Mouse (Mus musculus) kidney, postnatal 25 days (tissue): ENCODE measurements at regions not wholly inside any gene's neighbourhood (a gene's known extent, or its start where the extent isn't known, plus 50 kb on each side); places are given as distances from the start of the nearest gene placed in this dataset.

Experiments
- DNase-seq, 2 experiments: peaks; one replicate each; pipeline ENCODE4 v3.0.0; 2021; ENCODE audit warnings: mixed read lengths in 2 of 2

- peak; percentile 35 to 56 for DNase-seq
These were observed 63.3 kb downstream of the Tmem18 start for GRCm38 (mm10) chr12:30647511-30647910.

DNA sequence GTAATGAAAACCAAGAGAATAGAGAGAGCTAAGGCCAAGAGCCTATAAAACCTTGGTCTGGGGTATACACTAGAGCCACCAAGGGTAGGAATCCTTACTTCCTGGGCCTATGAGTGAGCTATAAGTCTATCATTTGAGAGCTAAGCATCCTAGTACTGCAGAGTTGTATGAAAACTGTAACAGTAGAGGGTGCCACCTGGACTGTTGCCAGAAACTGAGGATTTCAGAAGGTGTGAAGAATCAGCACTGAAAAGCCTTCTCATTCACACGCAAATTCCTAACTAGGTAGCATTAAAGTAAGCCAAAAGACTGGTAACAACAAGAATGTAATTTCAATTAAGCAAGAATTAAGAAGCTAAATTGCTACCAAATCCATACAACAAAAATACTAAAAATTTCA lies 67.3 kb downstream of the Tmem18 start:
- DNase-seq = no peak

GRCm38 (mm10) chr12:30654347-30655075 lies 70.3 kb downstream of the Tmem18 start:
- no peak for DNase-seq

GRCm38 (mm10) chr12:30655076-30655421 lies 70.8 kb downstream of the Tmem18 start:
- DNase-seq = no peak

- DNase-seq = no peak
These were observed 94.6 kb downstream of the Tmem18 start for GRCm38 (mm10) chr12:30678826-30679225.

DNA sequence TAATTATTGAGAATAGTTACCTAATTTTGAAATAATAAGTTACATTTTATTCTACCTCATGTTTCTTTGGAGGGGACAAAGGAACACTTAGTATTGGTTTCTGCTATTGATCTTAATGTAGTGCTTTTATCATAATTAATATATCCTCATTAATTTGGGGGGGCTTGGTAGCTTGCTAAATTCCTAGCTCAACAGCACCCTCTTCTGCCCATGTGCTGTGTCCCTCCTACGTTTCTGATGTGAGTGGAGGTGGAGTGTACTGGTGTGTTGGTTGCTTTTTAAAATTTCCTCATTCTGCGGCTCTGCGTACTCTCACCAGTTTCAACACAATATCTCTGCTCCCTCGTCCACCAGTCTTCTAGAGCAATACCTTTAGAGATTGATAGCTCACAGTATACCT lies 105.8 kb downstream of the Tmem18 start:
- DNase-seq = peak in 1 of 2 experiments; percentile 8

DNA sequence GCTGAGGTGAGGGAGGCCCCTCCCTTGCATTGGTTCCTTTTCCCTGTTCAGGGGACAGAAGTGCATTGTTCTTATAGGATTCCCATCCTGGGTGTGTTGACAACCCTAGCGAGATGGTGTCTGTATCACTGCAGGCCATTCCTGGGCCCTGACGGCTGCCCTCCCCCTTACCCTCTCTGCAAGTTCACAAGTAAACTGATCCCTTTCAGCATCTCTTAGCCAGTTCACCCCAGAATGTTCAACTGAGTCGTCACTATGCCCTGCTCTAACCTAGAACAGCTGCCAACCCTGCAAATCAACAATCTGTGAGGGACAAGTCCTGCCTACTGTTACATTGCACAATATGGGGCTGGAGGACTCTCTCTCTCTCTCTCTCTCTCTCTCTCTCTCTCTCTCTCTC lies 109.3 kb downstream of the Tmem18 start:
- DNase-seq = no peak

GRCm38 (mm10) chr12:30698256-30698655 lies 114.0 kb downstream of the Tmem18 start:
- no peak for DNase-seq

DNA sequence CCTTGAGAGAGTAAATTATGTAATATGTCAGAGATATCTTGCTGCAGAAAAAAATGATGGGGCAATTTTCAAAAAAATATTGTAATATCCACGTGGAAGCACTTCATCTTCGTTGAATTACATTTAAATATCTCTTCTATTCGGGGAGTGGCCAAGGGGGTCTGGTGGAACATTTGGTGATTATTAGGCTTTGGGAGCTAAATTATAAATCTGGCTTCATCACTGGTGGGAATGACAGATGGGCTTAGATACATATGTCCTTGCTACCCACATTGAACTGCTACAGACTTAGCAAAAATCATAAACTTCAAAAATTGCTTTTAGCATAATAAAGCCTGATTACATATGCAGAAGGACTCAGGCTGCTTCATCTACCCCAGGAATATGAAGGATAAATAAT lies 119.5 kb downstream of the Tmem18 start:
- DNase-seq = no peak

- DNase-seq = no peak
These were observed 123.0 kb downstream of the Tmem18 start for GRCm38 (mm10) chr12:30707271-30707670.

DNA sequence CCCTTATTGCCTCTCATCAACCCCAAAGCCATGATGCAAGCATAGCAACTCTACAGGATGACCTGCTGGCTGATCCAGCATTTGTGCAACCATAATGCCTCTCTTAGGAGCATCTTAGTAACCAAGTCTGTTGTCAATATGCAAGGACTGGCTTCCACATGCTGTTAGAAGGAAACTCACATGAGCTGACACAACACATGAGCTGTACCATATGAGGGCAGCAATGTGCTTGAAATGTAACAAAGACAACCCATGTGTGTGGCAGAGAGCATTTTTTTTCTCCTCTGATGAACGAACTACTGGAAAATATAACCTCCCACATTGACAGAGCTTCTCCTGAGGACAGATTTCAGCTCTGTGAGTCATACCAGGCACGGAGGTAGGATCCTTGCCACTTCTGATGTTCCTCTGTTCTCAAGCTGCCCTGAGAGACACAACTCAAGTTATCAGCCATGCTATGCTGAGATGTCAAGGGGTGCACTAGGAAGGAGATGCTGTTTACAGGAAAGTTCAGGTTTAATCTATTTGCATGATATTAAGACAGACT lies 124.5 kb downstream of the Tmem18 start:
- no peak for DNase-seq

DNA sequence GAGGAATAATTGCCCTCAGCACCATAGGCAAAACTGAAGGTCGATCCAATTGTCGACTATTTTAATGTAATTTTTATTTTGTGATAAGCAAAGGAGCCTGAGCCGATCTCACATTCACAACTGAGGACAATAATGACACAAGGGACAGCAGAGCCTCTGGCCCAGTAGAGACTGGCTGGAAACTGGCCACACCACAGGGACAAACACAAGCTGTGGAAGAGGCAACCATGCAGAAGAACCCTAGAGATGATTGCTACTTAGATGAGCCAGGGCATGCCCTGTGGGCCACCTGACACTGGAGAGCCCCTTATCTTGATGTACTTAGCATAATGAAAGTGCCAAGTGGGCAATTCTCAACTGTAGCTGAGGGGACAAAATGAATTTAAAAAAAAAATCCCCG lies 126.3 kb downstream of the Tmem18 start:
- DNase-seq = no peak

DNA sequence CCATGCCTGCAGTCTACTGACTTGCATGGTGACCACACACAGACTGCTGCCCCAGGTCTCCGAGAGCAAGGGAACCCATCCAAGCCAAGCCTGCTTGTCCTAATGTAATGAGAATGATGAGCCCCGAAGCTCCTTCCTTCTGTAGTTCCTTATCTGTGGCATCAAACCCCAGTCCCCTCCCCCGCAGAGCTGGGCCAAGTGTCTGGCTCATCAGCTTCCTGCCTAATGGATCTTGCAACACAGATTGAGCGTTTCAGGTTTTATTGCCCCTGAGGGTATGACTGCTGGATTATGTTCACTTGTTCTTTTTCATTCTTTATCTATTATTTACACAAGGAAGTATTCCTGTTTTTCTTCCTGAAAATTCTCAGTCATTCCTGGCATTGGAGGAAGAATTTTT lies 142.5 kb downstream of the Tmem18 start:
- no peak for DNase-seq

DNA sequence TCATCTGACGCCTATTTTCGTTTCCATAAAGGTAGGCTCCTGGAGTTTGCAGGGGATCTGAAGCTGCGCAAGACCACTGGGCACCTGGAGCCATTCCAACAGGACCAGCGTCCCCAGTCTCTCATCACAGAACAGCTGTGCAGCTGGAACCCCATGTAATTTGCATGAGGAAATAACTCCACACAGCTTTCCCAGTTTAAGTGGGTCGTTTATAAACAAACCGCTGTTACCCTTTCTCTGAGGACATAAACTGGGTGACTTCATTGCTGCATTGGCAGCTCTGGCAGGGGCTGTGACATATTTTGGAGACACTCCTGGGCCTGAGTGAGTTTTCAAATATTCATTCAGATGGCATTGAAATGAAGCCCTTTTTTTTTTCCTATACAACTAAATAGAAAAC lies 145.2 kb downstream of the Tmem18 start:
- DNase-seq = no peak

- no peak for DNase-seq
These were observed 116.5 kb upstream of the Alkal2 start for GRCm38 (mm10) chr12:30767621-30768020.

- no peak for DNase-seq
These were observed 90.8 kb upstream of the Alkal2 start for GRCm38 (mm10) chr12:30793371-30793770.

DNA sequence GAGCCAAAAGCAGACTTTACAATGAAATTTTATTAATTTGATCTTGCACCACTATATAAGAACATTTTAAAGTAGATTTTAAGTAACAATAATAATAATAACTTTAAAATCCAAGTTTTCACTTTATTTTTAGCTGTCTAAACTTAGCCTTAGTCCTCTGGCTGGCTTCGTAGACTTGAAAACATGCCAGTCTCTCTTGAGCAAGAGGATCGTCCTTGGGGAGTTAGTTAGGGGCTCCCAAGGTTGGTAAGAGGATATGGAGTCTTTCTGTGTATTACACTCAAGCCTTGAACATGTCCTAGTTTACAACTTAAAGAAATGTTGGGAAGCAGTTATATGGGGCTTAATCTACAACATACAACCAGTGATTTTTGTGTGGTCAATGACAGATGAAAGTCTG lies 68.0 kb upstream of the Alkal2 start:
- no peak for DNase-seq

GRCm38 (mm10) chr12:30831383-30831782 lies 52.7 kb upstream of the Alkal2 start:
- DNase-seq = no peak
